Mouse (Mus musculus): ENCODE results near the gene Aig1.

DNA sequence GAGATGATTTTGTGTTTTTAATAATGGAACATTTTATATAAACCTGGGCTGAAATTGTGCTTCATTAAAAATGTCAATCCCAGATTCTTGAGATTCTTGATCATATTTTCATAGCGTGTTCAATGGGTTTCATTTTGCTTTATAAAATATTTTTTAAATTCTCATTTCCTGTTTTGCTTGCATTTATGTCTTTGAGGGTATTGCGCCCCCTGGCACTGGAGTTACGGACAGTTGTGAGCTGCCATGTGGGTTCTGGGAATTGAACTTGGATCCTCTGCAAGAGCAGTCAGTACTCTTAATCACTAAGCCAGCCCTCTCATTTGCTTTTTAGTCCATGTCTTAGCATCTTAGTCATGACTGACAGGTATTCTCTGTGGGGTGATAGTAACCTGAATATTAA lies 1.8 kb upstream of the Aig1 start:
- TF ChIP-seq CTCF (IDR thresholded peaks at IDR 0.05; ENCODE audit: low read depth) = no peak
- no peak for TF ChIP-seq EP300 (IDR thresholded peaks at IDR 0.05; ENCODE audit: low read depth)

All from liver, embryonic 14.5 days (tissue).